Mouse (Mus musculus) embryonic fibroblast, embryonic 13.5 days (primary cell): ENCODE data around the gene Spon1.

Source experiments
- CTCF ChIP-seq: IDR thresholded peaks from 2 replicates; pipeline ENCODE4 v1.5.1; 2011; ENCODE audit warnings: mild to moderate bottlenecking, control low read depth, low read length, moderate library complexity, borderline replicate concordance; ENCODE audit not compliant: insufficient read depth
- POLR2A ChIP-seq: IDR thresholded peaks from 2 replicates; pipeline ENCODE4 v1.6.1; 2011; ENCODE audit warnings: low read depth, mild to moderate bottlenecking, control low read depth, low read length, moderate library complexity

- TF ChIP-seq CTCF = no peak
- TF ChIP-seq POLR2A = no peak
These were observed 84.6 kb downstream of the Spon1 start for GRCm38 (mm10) chr7:113850389-113850788.
